Mouse (Mus musculus): Measurements from ENCODE around the gene 2200002D01Rik.

- TF ChIP-seq MYOD1 (IDR thresholded peaks at IDR 0.05; ENCODE audit: control insufficient read depth in 1 of 3, insufficient read length in 2 of 3, low read depth in 2 of 3) (no peak), POLR2A (IDR thresholded peaks at IDR 0.05; ENCODE audit: insufficient read length, low read depth) (no peak), MYOG (IDR thresholded peaks at IDR 0.05; ENCODE audit: control insufficient read depth in 1 of 3, insufficient read depth in 1 of 3, insufficient read length in 2 of 3, low read depth in 2 of 3) (no peak), USF1 (IDR thresholded peaks at IDR 0.05; ENCODE audit: low read depth) (no peak), MAX (IDR thresholded peaks at IDR 0.05; ENCODE audit: low read depth) (no peak)
Observed at GRCm38 (mm10) chr7:29296998-29297397, 48.7 kb upstream of the 2200002D01Rik start.
